Mouse (Mus musculus) gastrocnemius, postnatal 14 days (tissue): ENCODE measurements around the gene Spsb4. TPM values are rescaled to one million over a fixed set of nuclear protein-coding genes. Genes with fewer than 3 reads are reported as not detected.

ENCODE experiments used
- DNase-seq: peaks from one replicate; pipeline ENCODE4 v3.0.0; 2021; ENCODE audit warnings: mixed read lengths
- intact Hi-C: fragments of 180-260 bp; cut with DNase I; formaldehyde crosslinking; loops from one replicate; pipeline ENCODE4 v1.15.1; 2025; ENCODE audit warnings: low total_unique reads
- long read RNA-seq, 2 experiments: library from polyadenylated mRNA; stranded (forward); transcript quantifications; one replicate each; pipeline ENCODE4 v2.0.0; 2021
- total RNA-seq, 2 experiments: library from RNA; stranded (reverse); gene quantifications; 2 replicates each; pipeline ENCODE4 v1.2.3; 2021

Spsb4 gene
- total RNA-seq: 1 to 10 TPM; 2.6 to 6.3 TPM
- long read RNA-seq, experiment 1, transcript Spsb4-201 (3 exons, 2,720 nt): major isoform, 8 of 8 reads
- long read RNA-seq, experiment 1, partial matches to known transcripts: 0 of 8 reads
- long read RNA-seq, experiment 1, other reads (novel, unspliced or antisense): 0 of 8 reads
- long read RNA-seq, experiment 2, transcript Spsb4-201 (3 exons, 2,720 nt): major isoform, 11 of 12 reads
- long read RNA-seq, experiment 2, partial matches to known transcripts: 1 of 12 reads
- long read RNA-seq, experiment 2, other reads (novel, unspliced or antisense): 0 of 12 reads

- DNase-seq: peak; percentile 90
- intact Hi-C loops: loop anchor here (5.0 kb wide), 1 partner anchor 56 kb away; no protein-coding TSS in a partner anchor
Observed at GRCm38 (mm10) chr9:97018677-97019147, at the start of gene Spsb4. Spsb4 (minus strand) TSS chr9:97018843.

GRCm38 (mm10) chr9:97067761-97068160 is 49.1 kb upstream of the Spsb4 start:
- no peak for DNase-seq
- intact Hi-C loops: loop anchor here (1.0 to 2.0 kb wide), 3 partner anchors 47 to 151 kb away; no protein-coding TSS in a partner anchor

GRCm38 (mm10) chr9:97065885-97066284 is 47.2 kb upstream of the Spsb4 start:
- DNase-seq: no peak
- intact Hi-C loops: no loop called here

GRCm38 (mm10) chr9:97065216-97065615 is 46.6 kb upstream of the Spsb4 start:
- intact Hi-C loops: no loop called here
- DNase-seq: no peak

- intact Hi-C loops: no loop called here
- DNase-seq: no peak
Observed at GRCm38 (mm10) chr9:97064161-97064560, 45.5 kb upstream of the Spsb4 start.

- intact Hi-C loops: no loop called here
- no peak for DNase-seq
Observed at GRCm38 (mm10) chr9:97061696-97062095, 43.1 kb upstream of the Spsb4 start.

- intact Hi-C loops: no loop called here
- DNase-seq: no peak
Observed at GRCm38 (mm10) chr9:97056541-97057338, 38.1 kb upstream of the Spsb4 start.

GRCm38 (mm10) chr9:97055906-97056305 is 37.3 kb upstream of the Spsb4 start:
- DNase-seq: peak; percentile 47
- intact Hi-C loops: no loop called here

- intact Hi-C loops: no loop called here
- DNase-seq: peak; percentile 18
Observed at GRCm38 (mm10) chr9:97051176-97051575, 32.5 kb upstream of the Spsb4 start.

- DNase-seq: no peak
- intact Hi-C loops: no loop called here
Observed at GRCm38 (mm10) chr9:97046240-97046639, 27.6 kb upstream of the Spsb4 start.

GRCm38 (mm10) chr9:97041633-97042032 is 23.0 kb upstream of the Spsb4 start:
- no peak for DNase-seq
- intact Hi-C loops: no loop called here

GRCm38 (mm10) chr9:97038010-97038409 is 19.4 kb upstream of the Spsb4 start:
- intact Hi-C loops: no loop called here
- no peak for DNase-seq

- intact Hi-C loops: no loop called here
- no peak for DNase-seq
Observed at GRCm38 (mm10) chr9:97036656-97037055, 18.0 kb upstream of the Spsb4 start.

- DNase-seq: no peak
Observed at GRCm38 (mm10) chr9:97027361-97027760, 8.7 kb upstream of the Spsb4 start.

GRCm38 (mm10) chr9:97026006-97026405 is 7.4 kb upstream of the Spsb4 start:
- DNase-seq: no peak

More at GRCm38 (mm10) chr9:97027361-97027760, 8.7 kb upstream of the Spsb4 start:
- intact Hi-C loops: no loop called here

GRCm38 (mm10) chr9:97024451-97024850 is 5.8 kb upstream of the Spsb4 start:
- DNase-seq: no peak
- intact Hi-C loops: no loop called here

More at GRCm38 (mm10) chr9:97026006-97026405, 7.4 kb upstream of the Spsb4 start:
- intact Hi-C loops: no loop called here

- no peak for DNase-seq
- intact Hi-C loops: no loop called here
Observed at GRCm38 (mm10) chr9:97022948-97023347, 4.3 kb upstream of the Spsb4 start.

GRCm38 (mm10) chr9:97022371-97022770 is 3.7 kb upstream of the Spsb4 start:
- intact Hi-C loops: no loop called here
- no peak for DNase-seq

GRCm38 (mm10) chr9:97020152-97020551 is 1.5 kb upstream of the Spsb4 start:
- no peak for DNase-seq
- intact Hi-C loops: loop anchor here (2.0 kb wide), 1 partner anchor 49 kb away; no protein-coding TSS in a partner anchor

- intact Hi-C loops: loop anchor here (2.0 to 5.0 kb wide), 2 partner anchors 49 to 57 kb away; no protein-coding TSS in a partner anchor
- no peak for DNase-seq
Observed at GRCm38 (mm10) chr9:97019686-97020085, 1.0 kb upstream of the Spsb4 start.
